Mouse (Mus musculus): ENCODE results near the gene Tmigd3. TPM values are rescaled to one million over a fixed set of nuclear protein-coding genes. Genes with fewer than 3 reads are reported as not detected.

Tmigd3 gene
- polyA plus RNA-seq, 1 experiment, result not detected

DNA sequence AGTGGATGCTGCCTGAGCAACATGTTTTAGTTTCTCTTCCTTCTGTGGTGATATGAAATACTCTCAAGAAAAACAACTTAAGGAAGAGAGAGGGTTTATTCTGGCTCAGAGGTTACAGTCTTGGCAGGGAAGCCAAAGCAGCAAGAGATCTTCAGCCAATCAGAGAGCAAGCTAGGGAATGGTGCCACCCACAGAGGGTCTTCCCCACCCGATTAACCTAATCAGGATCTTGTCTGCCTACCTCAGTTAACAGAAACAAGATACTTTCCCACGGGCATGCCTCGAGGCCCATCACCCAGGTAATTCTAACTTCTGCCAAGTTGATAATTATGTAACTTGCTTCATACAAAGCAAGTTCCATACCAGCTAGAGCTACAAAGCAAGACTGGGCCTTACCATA is 9.7 kb downstream of the Tmigd3 start:
- H3K79me3 ChIP-seq (ENCODE audit: low read depth), result no peaks in the 10 kb centered on the region
- no peaks in the 10 kb centered on the region for H3K79me2 ChIP-seq (ENCODE audit: control insufficient read depth, insufficient read depth)
- H3K4me3 ChIP-seq (ENCODE audit: insufficient read depth, poor library complexity, severe bottlenecking), result no peak overlapping the region
- no peak for TF ChIP-seq MYOD1 (IDR thresholded peaks at IDR 0.05; ENCODE audit: control insufficient read depth, insufficient read length, low read depth)
- no peak for TF ChIP-seq CEBPB (IDR thresholded peaks at IDR 0.05; ENCODE audit: low read depth)
- TF ChIP-seq USF1 (IDR thresholded peaks at IDR 0.05; ENCODE audit: low read depth), result no peak
- TF ChIP-seq CTCF (IDR thresholded peaks at IDR 0.05; ENCODE audit: control insufficient read depth, insufficient read depth, insufficient read length), result no peak
- TF ChIP-seq MYOG (IDR thresholded peaks at IDR 0.05; ENCODE audit: control insufficient read depth, extremely low read depth, insufficient read length), result no peak
- TF ChIP-seq FOSL1 (IDR thresholded peaks at IDR 0.05; ENCODE audit: insufficient read depth, low read length, poor library complexity, severe bottlenecking), result no peak
- TF ChIP-seq MAX (IDR thresholded peaks at IDR 0.05), result no peak
- no peaks in the 10 kb centered on the region for H3K36me3 ChIP-seq (ENCODE audit: control insufficient read depth, insufficient read depth)
- peaks cover 19% of the 10 kb centered on the region for H3K27me3 ChIP-seq (ENCODE audit: control insufficient read depth, insufficient read depth, insufficient read length)
- no peak overlapping the region for H3ac ChIP-seq (ENCODE audit: control insufficient read depth, insufficient read length, low read depth)

DNA sequence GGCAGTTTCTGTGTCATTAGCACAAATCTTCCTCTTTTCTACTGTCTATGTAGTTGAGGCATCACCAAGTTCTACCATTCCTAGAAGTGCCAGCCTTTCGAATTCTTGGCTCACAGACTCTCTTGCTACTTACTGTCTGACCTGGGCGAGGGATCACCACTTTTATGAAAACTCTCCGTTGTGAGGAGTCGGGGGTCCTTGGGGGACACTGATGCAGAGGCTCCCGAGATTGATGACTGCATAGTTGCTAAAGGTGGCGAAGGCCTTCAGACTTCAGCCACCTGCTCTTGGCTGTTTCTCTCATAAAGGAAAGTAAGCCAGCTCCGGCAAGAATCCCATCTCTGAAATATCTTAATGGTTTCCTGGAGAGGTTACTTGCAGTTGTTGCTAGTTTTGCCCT is 11.4 kb downstream of the Tmigd3 start:
- no peak for TF ChIP-seq MAX (IDR thresholded peaks at IDR 0.05)
- TF ChIP-seq CEBPB (IDR thresholded peaks at IDR 0.05; ENCODE audit: low read depth), result no peak
- TF ChIP-seq MYOG (IDR thresholded peaks at IDR 0.05; ENCODE audit: control insufficient read depth, extremely low read depth, insufficient read length), result no peak
- TF ChIP-seq FOSL1 (IDR thresholded peaks at IDR 0.05; ENCODE audit: insufficient read depth, low read length, poor library complexity, severe bottlenecking), result no peak
- no peak for TF ChIP-seq MYOD1 (IDR thresholded peaks at IDR 0.05; ENCODE audit: control insufficient read depth, insufficient read length, low read depth)
- TF ChIP-seq USF1 (IDR thresholded peaks at IDR 0.05; ENCODE audit: low read depth), result no peak
- no peak for TF ChIP-seq CTCF (IDR thresholded peaks at IDR 0.05; ENCODE audit: control insufficient read depth, insufficient read depth, insufficient read length)
- peaks cover 9% of the 10 kb centered on the region for H3K27me3 ChIP-seq (ENCODE audit: control insufficient read depth, insufficient read depth, insufficient read length)
- no peaks in the 10 kb centered on the region for H3K79me2 ChIP-seq (ENCODE audit: control insufficient read depth, insufficient read depth)
- H3K36me3 ChIP-seq (ENCODE audit: control insufficient read depth, insufficient read depth), result no peaks in the 10 kb centered on the region
- H3K79me3 ChIP-seq (ENCODE audit: low read depth), result no peaks in the 10 kb centered on the region
- H3K4me3 ChIP-seq (ENCODE audit: insufficient read depth, poor library complexity, severe bottlenecking), result no peak overlapping the region
- H3ac ChIP-seq (ENCODE audit: control insufficient read depth, insufficient read length, low read depth), result no peak overlapping the region

GRCm38 (mm10) chr3:105883111-105883510 is 12.4 kb downstream of the Tmigd3 start:
- no peak for TF ChIP-seq USF1 (IDR thresholded peaks at IDR 0.05; ENCODE audit: low read depth)
- no peak for TF ChIP-seq MYOD1 (IDR thresholded peaks at IDR 0.05; ENCODE audit: control insufficient read depth, insufficient read length, low read depth)
- TF ChIP-seq FOSL1 (IDR thresholded peaks at IDR 0.05; ENCODE audit: insufficient read depth, low read length, poor library complexity, severe bottlenecking), result no peak
- no peak for TF ChIP-seq MYOG (IDR thresholded peaks at IDR 0.05; ENCODE audit: control insufficient read depth, extremely low read depth, insufficient read length)

DNA sequence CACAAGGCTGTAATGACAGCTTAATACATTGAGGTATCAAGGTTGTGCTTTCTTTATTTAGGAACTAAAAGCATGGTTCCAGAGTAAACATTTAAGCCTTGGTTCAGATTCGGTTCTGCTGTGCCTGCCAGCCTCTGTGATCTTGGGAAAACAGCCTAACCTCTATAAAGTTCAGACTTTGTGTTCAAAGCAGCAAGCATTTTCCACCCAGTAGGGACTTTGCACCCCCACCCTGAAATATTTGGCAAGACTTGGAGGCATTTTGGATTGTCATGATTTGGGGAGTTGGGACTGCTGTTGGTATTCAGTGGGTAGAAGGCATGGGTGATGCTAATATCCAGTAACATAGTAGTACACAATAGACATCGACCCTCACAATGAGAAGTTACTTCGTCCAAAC is 18.3 kb downstream of the Tmigd3 start:
- Histone ChIP-seq H3K79me3 (ENCODE audit: low read depth) (no peaks in the 10 kb centered on the region), H3K79me2 (ENCODE audit: control insufficient read depth, insufficient read depth) (no peaks in the 10 kb centered on the region), H3K4me3 (ENCODE audit: insufficient read depth, poor library complexity, severe bottlenecking) (no peak overlapping the region), H3K36me3 (ENCODE audit: control insufficient read depth, insufficient read depth) (no peaks in the 10 kb centered on the region), H3K27me3 (ENCODE audit: control insufficient read depth, insufficient read depth, insufficient read length) (no peaks in the 10 kb centered on the region), H3ac (ENCODE audit: control insufficient read depth, insufficient read length, low read depth) (no peak overlapping the region)
- no peak for TF ChIP-seq CEBPB (IDR thresholded peaks at IDR 0.05; ENCODE audit: low read depth)
- no peak for TF ChIP-seq CTCF (IDR thresholded peaks at IDR 0.05; ENCODE audit: control insufficient read depth, insufficient read depth, insufficient read length)
- no peak for TF ChIP-seq FOSL1 (IDR thresholded peaks at IDR 0.05; ENCODE audit: insufficient read depth, low read length, poor library complexity, severe bottlenecking)
- no peak for TF ChIP-seq USF1 (IDR thresholded peaks at IDR 0.05; ENCODE audit: low read depth)
- TF ChIP-seq MYOD1 (IDR thresholded peaks at IDR 0.05; ENCODE audit: control insufficient read depth, insufficient read length, low read depth), result no peak
- no peak for TF ChIP-seq MYOG (IDR thresholded peaks at IDR 0.05; ENCODE audit: control insufficient read depth, extremely low read depth, insufficient read length)
- no peak for TF ChIP-seq MAX (IDR thresholded peaks at IDR 0.05)

More at GRCm38 (mm10) chr3:105883111-105883510, 12.4 kb downstream of the Tmigd3 start:
- no peak overlapping the region for H3ac ChIP-seq (ENCODE audit: control insufficient read depth, insufficient read length, low read depth)
- no peaks in the 10 kb centered on the region for H3K79me2 ChIP-seq (ENCODE audit: control insufficient read depth, insufficient read depth)
- no peak overlapping the region for H3K4me3 ChIP-seq (ENCODE audit: insufficient read depth, poor library complexity, severe bottlenecking)
- H3K79me3 ChIP-seq (ENCODE audit: low read depth), result no peaks in the 10 kb centered on the region
- peaks cover 6% of the 10 kb centered on the region for H3K27me3 ChIP-seq (ENCODE audit: control insufficient read depth, insufficient read depth, insufficient read length)
- H3K36me3 ChIP-seq (ENCODE audit: control insufficient read depth, insufficient read depth), result no peaks in the 10 kb centered on the region

DNA sequence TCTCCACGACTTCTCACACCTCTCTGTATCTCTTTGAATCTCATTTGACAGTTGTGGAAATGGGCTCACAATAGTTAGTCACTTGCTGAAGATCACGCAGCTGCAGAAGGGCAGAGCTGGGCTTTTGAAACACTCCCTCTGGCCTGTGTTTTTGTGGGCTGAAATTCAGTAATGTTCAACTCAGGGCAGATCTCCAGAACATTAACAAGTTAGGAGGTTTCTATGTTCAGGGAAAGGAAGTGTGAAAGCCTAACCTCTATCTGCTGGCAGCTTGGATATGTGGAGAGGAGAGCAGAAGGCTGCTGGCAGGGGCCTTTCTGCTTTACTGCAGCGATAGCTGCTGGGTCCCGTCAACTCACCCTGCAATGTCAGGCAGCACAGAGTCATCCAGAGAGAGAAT is 19.5 kb downstream of the Tmigd3 start:
- Histone ChIP-seq H3K79me2 (ENCODE audit: control insufficient read depth, insufficient read depth) (no peaks in the 10 kb centered on the region), H3ac (ENCODE audit: control insufficient read depth, insufficient read length, low read depth) (no peak overlapping the region), H3K27me3 (ENCODE audit: control insufficient read depth, insufficient read depth, insufficient read length) (no peaks in the 10 kb centered on the region), H3K36me3 (ENCODE audit: control insufficient read depth, insufficient read depth) (no peaks in the 10 kb centered on the region), H3K79me3 (ENCODE audit: low read depth) (no peaks in the 10 kb centered on the region), H3K4me3 (ENCODE audit: insufficient read depth, poor library complexity, severe bottlenecking) (no peak overlapping the region)
- TF ChIP-seq FOSL1 (IDR thresholded peaks at IDR 0.05; ENCODE audit: insufficient read depth, low read length, poor library complexity, severe bottlenecking) (no peak), CTCF (IDR thresholded peaks at IDR 0.05; ENCODE audit: control insufficient read depth, insufficient read depth, insufficient read length) (no peak), MYOG (IDR thresholded peaks at IDR 0.05; ENCODE audit: control insufficient read depth, extremely low read depth, insufficient read length) (no peak), CEBPB (IDR thresholded peaks at IDR 0.05; ENCODE audit: low read depth) (no peak), MAX (IDR thresholded peaks at IDR 0.05) (no peak), MYOD1 (IDR thresholded peaks at IDR 0.05; ENCODE audit: control insufficient read depth, insufficient read length, low read depth) (no peak), USF1 (IDR thresholded peaks at IDR 0.05; ENCODE audit: low read depth) (no peak)

DNA sequence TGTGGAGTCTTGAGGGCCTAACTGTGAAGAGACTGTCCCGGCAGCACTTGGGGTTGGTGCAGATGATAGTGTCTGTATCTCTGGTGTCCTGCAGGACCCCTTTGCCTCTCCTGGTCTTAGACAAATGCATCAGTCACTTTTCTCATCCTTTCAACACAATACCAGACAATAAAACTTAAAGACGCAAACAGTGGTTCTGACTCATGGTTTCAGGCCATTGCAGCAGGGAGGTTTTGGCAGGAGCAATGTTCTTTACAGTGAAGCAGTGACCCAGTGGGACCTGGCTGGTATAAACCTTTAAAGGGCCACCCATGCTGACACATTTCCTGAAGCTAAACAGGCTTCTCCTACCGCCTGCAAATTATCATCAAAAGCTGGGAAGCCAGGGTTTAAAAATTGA is 20.4 kb downstream of the Tmigd3 start:
- Histone ChIP-seq H3K36me3 (ENCODE audit: control insufficient read depth, insufficient read depth) (no peaks in the 10 kb centered on the region), H3K79me3 (ENCODE audit: low read depth) (no peaks in the 10 kb centered on the region), H3K79me2 (ENCODE audit: control insufficient read depth, insufficient read depth) (no peaks in the 10 kb centered on the region), H3K27me3 (ENCODE audit: control insufficient read depth, insufficient read depth, insufficient read length) (no peaks in the 10 kb centered on the region), H3ac (ENCODE audit: control insufficient read depth, insufficient read length, low read depth) (no peak overlapping the region), H3K4me3 (ENCODE audit: insufficient read depth, poor library complexity, severe bottlenecking) (no peak overlapping the region)
- TF ChIP-seq CTCF (IDR thresholded peaks at IDR 0.05; ENCODE audit: control insufficient read depth, insufficient read depth, insufficient read length), result no peak
- no peak for TF ChIP-seq MYOG (IDR thresholded peaks at IDR 0.05; ENCODE audit: control insufficient read depth, extremely low read depth, insufficient read length)
- TF ChIP-seq CEBPB (IDR thresholded peaks at IDR 0.05; ENCODE audit: low read depth), result no peak
- TF ChIP-seq USF1 (IDR thresholded peaks at IDR 0.05; ENCODE audit: low read depth), result no peak
- TF ChIP-seq FOSL1 (IDR thresholded peaks at IDR 0.05; ENCODE audit: insufficient read depth, low read length, poor library complexity, severe bottlenecking), result no peak
- TF ChIP-seq MYOD1 (IDR thresholded peaks at IDR 0.05; ENCODE audit: control insufficient read depth, insufficient read length, low read depth), result no peak
- TF ChIP-seq MAX (IDR thresholded peaks at IDR 0.05), result no peak
